Mouse (Mus musculus) CD4-positive, CD25-positive, alpha-beta regulatory T cell, adult 2 months (primary cell): ENCODE measurements around the gene Trim2.

Experiments used
- DNase-seq: peaks from one replicate; pipeline ENCODE4 v3.0.0-alpha.2; 2012; ENCODE audit warnings: low read depth, low spot score

Gene Trim2

DNA sequence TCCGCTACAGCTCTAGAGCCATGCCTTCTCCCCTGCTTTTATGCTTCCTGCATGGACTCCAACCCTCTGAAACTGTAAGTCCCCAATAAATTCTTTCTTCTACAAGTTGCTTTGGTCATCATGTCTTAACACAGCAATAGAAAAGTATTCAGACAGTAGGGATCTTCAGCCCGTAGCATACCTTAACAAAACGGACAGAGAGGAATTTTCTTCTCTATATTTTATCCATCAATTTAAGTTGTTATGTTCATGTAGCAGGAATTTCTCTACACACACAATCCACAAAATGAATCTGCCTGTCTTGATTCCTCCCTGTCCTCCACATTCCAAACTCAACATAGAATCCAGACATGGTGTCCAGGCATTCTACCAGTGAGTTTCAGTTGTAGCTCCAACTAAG lies at the start of gene Trim2:
TSS of gene Trim2 (minus strand) at position 101 of the 400 bp plus-strand sequence.
- DNase-seq: no peak

DNA sequence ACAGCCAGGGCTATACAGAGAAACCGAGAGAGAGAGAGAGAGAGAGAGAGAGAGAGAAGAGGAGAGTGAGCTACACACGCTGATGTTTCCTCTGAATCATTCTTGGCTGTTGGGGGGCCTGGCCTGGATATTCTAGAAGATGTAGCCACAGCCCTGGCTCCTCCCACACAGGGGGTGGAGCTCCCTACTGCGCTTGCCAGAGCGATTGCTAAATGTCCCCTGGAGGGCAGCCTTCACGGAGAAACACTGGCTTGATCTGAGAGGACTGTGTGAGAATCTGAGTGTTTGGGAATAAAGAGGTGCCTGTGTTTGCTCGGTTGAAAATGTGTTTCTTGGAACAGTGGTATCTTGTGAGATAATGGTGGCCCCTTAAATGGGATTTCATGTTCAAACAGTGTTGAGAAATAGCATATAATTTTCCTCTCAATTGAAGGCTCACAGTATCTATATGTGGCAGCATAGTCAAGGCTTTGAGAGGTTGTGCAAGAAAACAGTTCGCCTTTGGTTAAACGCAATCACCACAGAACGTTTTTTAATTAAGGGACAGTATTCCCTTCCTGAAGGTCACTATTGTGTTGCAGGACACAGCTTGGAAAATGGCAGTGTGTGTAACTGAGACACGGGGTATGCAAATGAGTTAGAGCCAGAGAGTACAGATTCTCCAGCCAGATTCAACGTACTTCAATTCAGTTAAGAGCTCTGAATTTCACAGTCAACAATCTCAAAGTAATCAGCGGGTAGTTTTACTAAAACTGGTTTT lies 49.4 kb upstream of the Trim2 start:
- peak; percentile 31 for DNase-seq

DNA sequence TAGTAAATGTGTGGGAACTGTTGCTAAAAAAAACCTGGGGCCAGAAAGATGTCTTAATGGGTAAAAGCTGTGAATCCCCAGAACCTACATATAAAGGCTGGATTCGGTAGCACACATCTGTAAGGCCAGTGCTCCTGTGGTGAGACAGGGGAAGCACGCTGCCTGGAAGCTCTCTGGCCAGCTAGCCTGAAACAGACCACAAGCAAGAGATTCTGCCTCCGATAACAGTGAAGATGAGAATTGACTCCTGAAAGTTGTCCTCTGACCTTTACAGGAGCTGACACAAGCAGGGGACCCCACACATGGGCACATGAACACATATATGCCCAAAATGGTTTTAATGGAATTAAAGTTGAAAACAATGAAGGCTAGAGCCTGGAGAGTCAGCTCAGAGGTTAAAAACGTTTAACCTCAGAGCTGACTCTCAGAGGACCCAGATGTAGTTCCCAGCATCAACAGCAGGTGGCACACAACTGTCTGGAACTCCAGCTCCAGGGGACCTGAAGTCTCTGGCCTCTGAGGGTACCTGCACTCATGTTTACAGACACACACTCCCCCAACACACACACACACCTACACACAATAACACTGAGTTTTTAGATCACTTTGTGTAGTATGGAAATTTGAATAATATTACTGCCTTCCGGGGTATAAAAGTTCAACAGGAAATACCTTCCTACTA lies 45.8 kb upstream of the Trim2 start:
- peak; percentile 82 for DNase-seq

DNA sequence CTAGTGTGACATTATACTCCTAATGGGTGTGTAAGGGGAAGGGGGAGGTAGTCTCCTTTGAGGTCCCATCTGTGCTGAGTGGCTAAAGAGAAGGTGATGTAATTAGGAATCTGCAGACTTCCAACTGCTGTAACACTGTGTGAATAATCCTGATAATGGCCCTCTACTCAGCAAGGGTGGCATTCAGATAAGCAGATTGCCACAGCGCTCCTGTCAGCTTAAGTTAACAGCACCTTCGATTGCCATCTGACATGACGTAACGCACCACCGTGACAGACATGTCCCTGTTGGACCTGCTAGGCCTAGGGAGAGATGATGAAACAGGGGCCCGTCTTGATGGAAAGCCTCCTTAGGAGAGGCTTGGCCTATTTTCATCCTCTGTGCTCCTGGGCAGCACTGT lies 43.6 kb upstream of the Trim2 start:
- DNase-seq: no peak

DNA sequence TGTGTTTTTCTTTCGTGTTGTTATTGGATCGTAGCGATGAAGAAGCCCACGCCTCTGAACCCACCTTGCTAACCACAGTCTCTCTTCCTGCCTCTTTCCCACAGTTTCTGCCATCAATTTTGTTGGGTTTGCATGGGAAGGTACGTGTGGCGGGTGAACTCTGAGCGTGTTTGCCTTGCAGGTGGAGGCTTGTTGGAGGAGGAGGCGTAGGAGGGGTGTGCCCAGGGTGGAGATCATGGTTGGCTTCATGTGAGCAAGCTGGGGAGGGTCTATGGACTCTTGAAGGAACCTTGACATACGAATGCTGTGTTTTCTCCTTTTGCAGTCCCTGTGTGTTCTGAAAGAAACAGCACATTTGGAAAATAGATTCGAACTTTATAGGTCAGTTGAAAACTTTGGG lies 43.1 kb upstream of the Trim2 start:
- no peak for DNase-seq

DNA sequence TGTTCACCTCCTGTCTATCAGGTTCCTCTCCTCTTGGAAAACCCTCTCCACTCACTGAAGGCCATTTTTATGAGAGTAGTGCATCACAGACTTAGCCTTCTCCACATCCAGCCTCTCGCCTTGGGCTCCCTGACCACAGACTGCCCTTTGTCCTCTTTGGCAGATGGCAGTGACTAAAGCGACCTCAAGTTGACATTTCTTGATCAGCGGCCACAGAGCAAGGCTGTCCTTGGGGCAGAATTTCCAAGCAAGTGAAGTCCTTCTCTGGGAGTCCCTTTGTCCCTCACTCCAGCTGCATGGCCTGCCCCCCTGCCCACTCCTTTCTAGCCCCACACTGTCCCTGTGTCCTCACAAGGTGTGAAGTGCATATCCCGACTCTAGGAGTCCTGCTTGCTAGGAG lies 40.7 kb upstream of the Trim2 start:
- DNase-seq: no peak

DNA sequence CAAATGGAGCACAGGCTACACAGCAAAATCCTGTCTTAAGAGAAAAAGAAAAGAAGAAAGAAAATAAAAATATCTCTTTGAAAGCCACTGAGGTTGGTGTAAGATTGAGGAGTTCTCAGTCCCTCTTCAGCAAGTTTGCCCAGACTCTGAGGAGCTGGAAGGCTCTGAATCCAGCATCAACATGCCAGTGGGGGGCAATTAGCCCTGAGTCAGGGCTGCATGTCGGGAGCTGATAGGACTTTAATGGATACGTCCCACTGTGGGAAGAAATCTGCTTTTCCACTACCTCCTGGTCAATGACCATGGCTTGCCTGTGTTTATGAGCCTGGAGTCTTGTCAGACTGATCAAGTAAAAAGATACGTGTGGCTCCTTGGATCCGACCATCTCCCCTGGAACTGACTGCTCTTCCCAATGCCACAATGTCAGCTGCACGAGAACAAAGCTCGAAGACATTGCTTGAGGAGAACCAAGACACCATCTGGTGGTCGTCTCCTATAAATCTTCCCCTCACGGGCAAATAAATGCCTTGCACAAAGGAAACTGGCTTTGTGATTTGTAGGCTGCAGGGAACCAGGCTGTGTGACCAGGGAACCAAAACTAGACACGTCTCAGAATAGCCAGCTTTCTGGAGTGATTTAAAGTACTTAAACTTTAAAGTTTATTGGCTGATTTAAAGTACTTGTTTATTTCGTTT lies 39.9 kb upstream of the Trim2 start:
- no peak for DNase-seq

DNA sequence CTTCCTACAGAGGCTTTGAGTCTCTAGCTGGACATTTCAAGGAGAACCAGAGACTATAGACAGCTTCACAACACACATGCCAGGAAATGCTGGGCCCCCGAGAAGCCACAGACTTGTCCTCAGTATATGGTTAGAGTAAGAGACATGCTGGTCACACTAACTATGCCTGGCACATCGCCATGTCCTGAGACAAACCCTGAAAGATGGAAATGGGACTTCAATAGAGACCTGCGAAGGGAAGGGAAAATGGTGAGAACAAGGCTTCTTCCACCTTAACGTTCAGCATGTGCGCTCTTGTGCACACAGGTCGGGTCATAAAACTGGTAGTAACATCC lies 38.9 kb upstream of the Trim2 start:
- DNase-seq: no peak

DNA sequence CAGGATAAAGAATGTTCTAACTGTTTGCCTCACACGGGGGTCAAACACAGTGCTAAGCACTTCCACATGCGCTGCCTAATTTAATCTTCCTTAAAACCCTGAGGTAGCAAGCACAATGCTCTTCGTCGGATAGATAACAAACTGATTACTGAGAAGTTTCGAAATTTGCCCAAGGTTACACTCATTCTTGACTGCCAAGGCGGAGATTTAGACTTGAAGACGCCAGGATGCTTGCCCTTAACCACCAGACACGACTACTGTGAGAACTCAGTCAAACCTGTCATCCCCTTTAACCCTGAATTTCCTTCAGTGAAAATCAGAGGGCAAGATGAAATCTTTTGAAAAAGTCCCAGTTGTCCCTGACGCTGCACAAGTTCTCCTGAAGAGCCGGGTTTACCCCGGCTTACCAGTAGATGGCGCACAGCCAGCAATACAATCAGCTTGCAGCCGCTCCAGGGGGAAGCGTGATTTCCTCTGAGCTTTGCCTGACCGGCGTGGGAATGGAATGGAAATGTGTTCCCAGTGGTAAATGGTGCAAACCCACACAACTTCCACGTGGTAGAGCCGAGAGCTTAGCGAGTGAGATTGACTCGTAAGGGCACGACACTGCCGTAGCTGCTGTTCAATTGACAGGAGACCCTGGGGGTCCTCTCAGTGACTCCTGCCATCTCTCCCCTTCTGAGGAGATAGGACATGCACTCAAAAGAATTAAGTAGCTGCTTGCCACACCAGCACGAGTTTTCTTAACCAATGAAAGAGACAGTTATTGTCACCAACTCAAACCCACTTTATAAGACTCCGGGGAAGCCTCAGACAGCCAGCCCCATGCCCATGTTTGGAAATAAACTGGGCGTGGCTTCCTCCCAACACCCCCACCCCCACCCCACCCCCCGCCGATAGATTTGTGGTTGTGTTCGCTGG lies 38.3 kb upstream of the Trim2 start:
- peak; percentile 85 for DNase-seq

DNA sequence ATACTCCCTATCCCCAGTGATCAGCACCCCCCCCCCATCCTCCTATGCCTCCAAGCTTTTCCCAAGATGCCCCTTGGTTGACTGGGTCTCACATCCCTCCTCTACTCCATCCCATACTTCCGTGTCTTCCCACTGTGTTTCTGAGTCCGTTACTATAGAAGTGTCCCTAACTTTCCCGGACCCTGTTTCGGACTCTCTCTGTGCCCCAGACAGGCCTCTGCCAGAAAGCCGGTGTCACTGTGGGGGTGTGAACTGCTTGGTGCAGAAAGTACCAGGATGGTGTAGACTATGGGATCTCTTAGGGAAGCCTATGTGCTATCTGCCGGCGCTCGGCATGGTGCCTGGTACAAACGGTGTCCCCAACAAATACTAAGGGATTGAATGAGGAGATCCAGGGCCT lies 36.4 kb upstream of the Trim2 start:
- no peak for DNase-seq

DNA sequence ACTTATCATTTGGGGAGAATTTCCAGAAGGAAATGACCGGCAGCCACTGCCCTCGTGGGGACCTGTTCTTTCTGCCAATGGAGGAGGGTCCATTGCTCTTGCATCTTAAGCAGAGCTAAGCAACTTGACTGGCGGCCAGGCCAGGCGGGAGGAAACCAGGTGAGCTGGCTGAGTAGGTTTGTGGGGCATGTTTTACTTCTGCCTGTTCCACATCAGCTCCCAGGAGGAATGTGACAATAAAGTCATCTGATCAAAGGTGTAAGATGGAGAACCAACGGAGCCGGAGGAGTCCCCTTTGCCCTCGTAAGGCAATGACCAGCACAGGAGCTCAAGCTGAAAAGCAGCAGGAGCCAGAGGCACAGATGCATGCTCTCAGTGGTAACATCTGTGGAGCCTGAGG lies 35.1 kb upstream of the Trim2 start:
- DNase-seq: no peak

DNA sequence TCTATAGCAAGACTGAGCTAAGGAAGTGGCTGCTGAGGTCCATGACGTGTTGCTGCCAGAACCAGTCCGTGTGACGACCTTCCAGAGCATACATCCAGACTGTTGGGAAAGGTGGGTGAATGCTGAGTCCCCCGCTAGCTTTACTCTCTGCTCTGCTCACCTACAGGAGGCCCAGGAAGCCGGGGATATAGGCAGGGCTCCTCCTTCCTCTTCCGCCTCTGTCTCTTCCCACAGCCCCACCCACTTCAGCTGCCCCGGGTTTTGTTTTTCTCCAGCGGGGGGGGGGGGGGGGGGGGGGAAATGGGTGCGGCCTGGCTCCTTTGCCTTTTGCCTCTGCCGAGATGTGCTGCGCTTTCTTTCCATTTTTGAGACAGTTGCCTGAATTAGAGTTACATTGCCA lies 30.9 kb upstream of the Trim2 start:
- peak; percentile 83 for DNase-seq

DNA sequence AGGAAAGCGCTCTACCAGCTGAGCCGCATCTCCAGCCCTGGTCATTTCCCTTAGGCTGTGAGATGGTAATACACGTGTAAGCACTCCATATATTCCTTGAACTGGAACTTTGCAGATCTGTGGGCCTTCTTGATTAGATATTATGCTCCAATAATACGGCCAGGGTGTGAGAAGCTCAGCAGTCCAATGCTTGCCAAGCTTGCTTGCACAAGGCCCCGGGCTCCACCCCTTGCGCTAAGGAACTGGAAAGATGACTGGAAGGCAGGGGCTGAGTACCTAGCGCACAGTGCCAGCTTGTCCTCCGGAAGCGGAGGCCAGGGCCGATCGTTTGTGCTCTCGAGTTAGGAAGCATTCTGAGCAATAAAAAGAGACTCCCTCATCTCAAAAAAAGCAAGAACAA lies 29.7 kb upstream of the Trim2 start:
- no peak for DNase-seq

DNA sequence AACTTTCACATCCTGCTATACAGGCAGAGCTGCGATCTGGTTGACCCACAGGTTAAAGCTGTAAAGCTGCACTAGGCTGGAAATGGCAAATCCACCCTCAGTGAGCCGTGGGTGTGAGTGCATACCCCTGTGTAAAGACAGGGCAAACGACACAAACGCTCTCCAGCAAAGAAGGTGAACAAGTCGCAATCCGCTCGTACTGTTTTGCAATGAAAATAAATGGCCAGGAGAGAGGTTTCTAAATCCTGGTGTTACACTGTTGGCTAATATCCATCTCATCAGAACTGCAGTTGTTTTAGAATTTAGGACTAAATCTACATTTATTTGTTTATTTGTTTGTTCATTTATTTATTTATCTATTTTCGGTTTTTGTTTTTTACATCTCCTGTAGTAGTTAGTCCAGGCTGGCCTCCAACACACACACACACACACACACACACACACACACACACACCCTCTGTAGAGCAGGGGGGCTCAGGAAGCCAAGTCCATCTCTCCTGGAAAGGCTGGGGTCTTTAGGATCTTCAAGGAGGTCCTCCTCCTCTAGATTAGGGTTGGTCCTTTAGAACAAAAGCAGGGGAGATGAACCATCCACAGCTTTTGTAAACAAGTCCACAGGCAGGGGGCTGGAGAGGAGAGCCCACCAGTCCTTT lies 28.9 kb upstream of the Trim2 start:
- DNase-seq: no peak

DNA sequence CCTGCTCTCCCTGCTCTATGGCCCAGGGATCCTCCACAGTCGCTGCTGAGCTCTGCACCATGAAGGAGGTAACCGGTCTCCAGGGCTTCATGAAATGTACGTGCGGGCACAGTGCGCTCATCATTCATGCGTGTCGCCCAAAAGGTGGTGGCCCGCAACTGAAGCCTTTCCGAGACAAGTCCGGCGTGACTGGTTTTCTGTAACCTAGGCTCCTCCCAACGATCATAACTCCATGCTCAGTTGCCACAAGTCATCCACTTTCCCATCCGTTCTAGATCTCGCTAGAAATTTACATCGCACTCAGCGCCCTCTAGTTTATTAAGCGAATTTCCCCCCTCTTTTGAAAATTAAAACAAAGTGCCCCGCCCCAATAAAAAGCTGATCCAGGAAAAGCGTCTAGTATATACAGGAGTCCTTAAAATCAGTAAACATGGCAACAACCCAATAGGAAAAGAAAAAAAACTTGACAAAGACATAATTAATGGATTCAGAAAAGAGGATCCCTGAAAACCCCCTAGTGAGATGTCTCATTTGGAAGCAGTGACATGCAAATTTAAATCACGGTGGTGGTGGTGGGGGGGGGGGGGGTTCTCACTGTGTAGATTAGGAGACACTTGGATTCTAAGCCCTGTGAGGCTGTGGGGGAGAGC lies 28.2 kb upstream of the Trim2 start:
- no peak for DNase-seq

DNA sequence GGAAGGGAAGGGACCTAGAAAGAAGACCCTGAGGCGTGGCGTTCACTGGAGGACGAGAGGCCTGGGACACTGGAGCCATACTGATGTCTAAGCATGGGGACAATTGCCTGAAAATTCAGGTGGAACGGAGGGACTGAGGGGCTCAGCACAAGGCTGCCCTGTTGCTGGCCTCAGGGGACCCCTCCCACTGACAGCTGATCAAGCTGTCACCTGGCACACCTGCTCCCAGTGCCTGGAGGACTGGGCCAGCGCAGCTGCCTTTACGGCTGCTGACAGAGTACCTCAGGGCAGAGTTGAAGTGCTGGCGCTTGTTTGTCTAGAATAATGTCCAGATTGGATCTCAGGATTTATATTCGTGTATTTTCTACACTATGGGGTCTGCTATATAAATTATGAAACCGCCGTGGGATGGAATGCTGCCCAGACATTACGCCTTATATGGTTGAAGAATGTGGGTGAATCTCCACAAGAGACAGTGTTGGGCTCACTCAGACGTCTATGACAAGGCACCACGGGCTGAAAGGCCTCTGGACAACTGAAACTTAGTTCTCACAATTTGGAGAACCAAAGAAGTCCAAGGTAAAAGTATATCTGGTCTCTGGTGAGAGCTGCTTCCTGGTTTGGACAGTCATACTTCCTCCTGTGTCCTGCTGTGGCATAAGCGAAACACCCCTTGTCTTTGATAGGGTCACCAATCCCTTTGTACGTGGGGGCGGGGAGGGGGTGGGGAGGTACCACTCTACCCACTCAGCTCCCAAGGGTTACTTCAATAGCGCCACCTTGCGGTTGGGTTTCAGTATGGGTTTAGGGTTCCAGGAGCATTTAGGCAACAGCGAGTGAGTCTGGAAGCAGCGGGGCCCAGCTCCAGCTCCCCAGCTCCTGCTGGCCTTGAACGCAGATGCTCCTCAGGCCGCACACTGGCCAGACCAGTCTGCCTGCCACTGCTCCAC lies 27.0 kb upstream of the Trim2 start:
- peak; percentile 82 for DNase-seq

DNA sequence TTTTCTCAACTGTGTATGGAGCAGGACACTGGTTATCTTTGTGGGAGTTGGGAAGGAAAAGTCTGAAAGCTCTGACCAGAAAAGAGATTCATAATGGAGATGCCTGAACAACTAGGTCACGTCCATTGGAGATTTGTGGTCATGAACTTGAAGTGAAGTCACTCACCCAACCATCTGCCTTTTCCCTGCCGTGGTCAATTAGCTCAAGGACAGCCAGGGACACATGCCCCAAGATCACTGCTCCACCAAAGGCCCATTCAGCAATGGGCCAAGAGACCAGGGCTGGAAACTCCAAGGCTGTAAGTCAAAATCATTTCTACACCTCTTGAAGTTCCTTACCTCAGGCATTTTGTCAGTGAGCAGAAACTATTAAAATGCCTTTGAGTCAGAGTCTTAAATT lies 23.5 kb upstream of the Trim2 start:
- DNase-seq: no peak

DNA sequence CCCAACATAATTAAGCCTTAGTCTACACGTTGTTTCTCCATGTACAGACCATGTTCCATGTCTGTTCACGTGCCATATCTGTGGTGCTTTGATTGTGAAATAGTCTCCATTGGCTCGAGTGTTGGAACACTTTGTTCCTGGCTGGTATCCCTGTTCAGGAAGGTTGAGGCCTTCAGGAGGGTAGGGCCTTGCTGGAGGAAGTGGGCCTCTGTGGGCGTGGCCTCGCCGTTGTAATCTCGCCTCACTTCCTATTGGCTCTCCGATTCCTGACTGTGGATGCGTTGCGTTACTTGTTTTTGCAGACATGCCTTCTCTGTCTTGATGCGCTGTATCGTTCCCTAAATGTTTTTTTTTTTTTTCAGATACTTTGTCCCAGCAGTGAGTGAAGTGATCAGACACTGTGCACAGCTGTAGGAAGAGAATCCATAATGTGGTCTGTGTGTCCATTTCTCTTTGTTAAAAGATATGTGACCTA lies 18.3 kb upstream of the Trim2 start:
- no peak for DNase-seq

DNA sequence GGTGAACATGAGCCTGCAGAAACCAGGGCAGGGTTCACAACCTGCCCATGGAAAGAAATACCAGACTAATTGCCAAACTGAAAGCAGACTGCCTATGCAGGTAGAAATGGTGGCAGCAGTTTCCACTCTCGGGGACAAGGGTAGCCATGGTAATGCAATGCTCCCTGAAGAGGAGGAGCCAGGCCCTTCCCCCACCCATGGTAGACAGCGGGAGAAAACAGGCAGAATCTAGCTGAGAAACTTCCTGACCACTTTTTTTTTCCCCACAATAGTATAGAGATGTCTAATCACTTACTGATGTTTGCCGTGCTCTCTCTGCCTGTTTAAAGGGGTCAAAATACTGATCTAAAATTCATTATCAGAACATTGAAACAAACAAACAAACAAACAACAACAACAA lies 17.8 kb upstream of the Trim2 start:
- DNase-seq: peak; percentile 60

DNA sequence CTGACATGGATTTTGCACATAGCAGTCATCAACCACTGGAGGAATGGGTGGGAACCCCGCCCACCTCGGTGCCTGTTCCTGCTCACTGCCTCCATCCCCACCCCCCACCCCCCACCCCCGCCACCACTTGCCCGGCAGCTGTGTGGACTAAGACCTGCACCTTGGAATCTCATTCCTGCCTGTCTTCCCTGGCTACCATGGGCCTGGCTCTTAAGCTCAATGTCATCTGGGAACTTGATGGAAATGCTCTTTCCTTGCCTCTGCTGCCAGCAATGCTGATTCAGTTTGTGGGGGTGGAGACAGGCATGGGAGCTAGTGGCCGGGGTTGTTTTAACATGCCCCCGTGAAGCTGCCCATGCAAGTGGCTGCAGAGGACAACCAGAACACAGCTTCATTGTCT lies 17.3 kb upstream of the Trim2 start:
- DNase-seq: no peak
